Mouse (Mus musculus) embryonic fibroblast, embryonic 13.5 days (primary cell): ENCODE results near the gene Nphp1.

ENCODE experiments used
- CTCF ChIP-seq: IDR thresholded peaks from 2 replicates; pipeline ENCODE4 v1.5.1; 2011; ENCODE audit warnings: mild to moderate bottlenecking, control low read depth, low read length, moderate library complexity, borderline replicate concordance; ENCODE audit not compliant: insufficient read depth
- POLR2A ChIP-seq: IDR thresholded peaks from 2 replicates; pipeline ENCODE4 v1.6.1; 2011; ENCODE audit warnings: low read depth, mild to moderate bottlenecking, control low read depth, low read length, moderate library complexity

- no peak for TF ChIP-seq CTCF
- TF ChIP-seq POLR2A, result no peak
These were observed 1.1 kb upstream of the Nphp1 start for GRCm38 (mm10) chr2:127789651-127790270.
